10 mouse cellular contexts compared by ENCODE assay signal in genomic region chr14:8314536-8314935, GRCm38 (mm10). TPM values are rescaled to one million over a fixed set of nuclear protein-coding genes. Genes with fewer than 3 reads are reported as not detected.
DNase-seq lines count a peak whose midpoint lies in the region; TF ChIP-seq lines count a peak whose summit lies in the region.
"Had no signal": no experiment of that assay in that cellular context is flagged by ENCODE, and none has a peak within 500 bp of the region (broad histone marks: within the 10 kb centered on the region; RNA-seq: fewer than 3 reads in every experiment).

No protein-coding gene starts in this region.

- no peak overlapping the region for H3K4me3 ChIP-seq in gastrocnemius, adult 2 months
- H3K4me3 ChIP-seq in thymus, adult 2 months (ENCODE audit: control insufficient read depth, insufficient read depth, low read length): no peak overlapping the region

- intact Hi-C loops in gastrocnemius, adult 2 months (cut with DNase I): no loop called here
- intact Hi-C loops in gastrocnemius, postnatal 36 days (cut with DNase I): no loop called here

- 20% methylated on average over 3 of the region's 3 CpGs for WGBS in thymus, adult 2 months

- H3K36me3 ChIP-seq in thymus, adult 2 months (ENCODE audit: control insufficient read depth, insufficient read depth, low read length): no peaks in the 10 kb centered on the region

- TF ChIP-seq CTCF in gastrocnemius, adult 2 months (IDR thresholded peaks at IDR 0.05): peak; percentile 67
- TF ChIP-seq CTCF in thymus, adult 2 months (IDR thresholded peaks at IDR 0.05; ENCODE audit: borderline replicate concordance, control insufficient read depth, extremely low read depth, insufficient read depth, low read length, poor library complexity): no peak

- DNase-seq in gastrocnemius, adult 2 months: no peak
- no peak for DNase-seq in gastrocnemius, postnatal 36 days
- peak; percentile 35 for DNase-seq in thymus, adult 2 months
- no peak for DNase-seq in thymus, adult 18-20 months
- peak; percentile 41 for DNase-seq in induced T-regulatory cell, adult 2 months (ENCODE audit: low read depth)
- no peak for DNase-seq in frontal cortex, postnatal 36 days (ENCODE audit: low spot score in 2 of 2)
- DNase-seq in cerebellum, adult 18-20 months: no peak
- DNase-seq in cerebellum, postnatal 4 days (ENCODE audit: low spot score in 2 of 2): no peak

- H3K4me1 ChIP-seq in thymus, adult 2 months (replicated peaks; ENCODE audit: control insufficient read depth, insufficient read depth, low read length): no peaks in the 10 kb centered on the region

- no peak for TF ChIP-seq POLR2A in thymus, adult 2 months (IDR thresholded peaks at IDR 0.05; ENCODE audit: control insufficient read depth, extremely low read depth, insufficient read depth, low read length, poor library complexity)

- no peak overlapping the region for H3K27ac ChIP-seq in gastrocnemius, adult 2 months
- H3K27ac ChIP-seq in thymus, adult 2 months (ENCODE audit: control insufficient read depth, insufficient read depth, low read length): no peak overlapping the region

- peaks cover 7% of the 10 kb centered on the region; the same call in 1 of the 2 replicates for H3K27me3 ChIP-seq in thymus, adult 2 months (ENCODE audit: control insufficient read depth, insufficient read depth, low read length)

RNA-seq across cellular contexts. Expression of gene Fam107a, which starts 3.3 kb away (rescaled TPM):
- 1 to 10 TPM; 3.6 to 5.6 TPM for total RNA-seq in gastrocnemius, adult 2 months (2021)
- total RNA-seq in gastrocnemius, postnatal 36 days (2021): 1 to 10 TPM; 2.7 to 6.1 TPM
- 1.1 and 2.1 TPM in 2 replicates for polyA plus RNA-seq in thymus, adult 2 months (2012; rRNA removed)
- total RNA-seq: neutrophil, adult 5-6 weeks had no signal

RNA-seq across cellular contexts. Expression of gene Acox2, which starts 55.4 kb away (rescaled TPM):
- under 1 TPM; 0.28 to 0.54 TPM for total RNA-seq in gastrocnemius, adult 2 months (2021)
- total RNA-seq in gastrocnemius, postnatal 36 days (2021): under 1 TPM in 1 of 2 experiments, not detected in 1; 0.37 TPM
- polyA plus RNA-seq in thymus, adult 2 months (2012; rRNA removed): 0.46 and 0.84 TPM in 2 replicates
- total RNA-seq: neutrophil, adult 5-6 weeks had no signal
- polyA plus RNA-seq: heart, embryonic 14.5 days had no signal

Comparison
In these comparisons a context has a peak if more than half of its experiments do, and no peak if none do; other contexts are left out.
1. DNase-seq: peak in thymus, adult 2 months (single experiment) and induced T-regulatory cell, adult 2 months (single experiment); none in gastrocnemius, adult 2 months (single experiment), gastrocnemius, postnatal 36 days (0 of 2), thymus, adult 18-20 months (0 of 2), frontal cortex, postnatal 36 days (0 of 2), cerebellum, adult 18-20 months (0 of 2) and cerebellum, postnatal 4 days (0 of 2).